Mouse (Mus musculus) yolk sac, embryonic 10.5 days (tissue): Measurements from ENCODE around the gene Tro.

ENCODE experiments used
- DNase-seq: peaks from one replicate; pipeline ENCODE4 v3.0.0-alpha.2; 2017; ENCODE audit warnings: low spot score

Tro gene

DNA sequence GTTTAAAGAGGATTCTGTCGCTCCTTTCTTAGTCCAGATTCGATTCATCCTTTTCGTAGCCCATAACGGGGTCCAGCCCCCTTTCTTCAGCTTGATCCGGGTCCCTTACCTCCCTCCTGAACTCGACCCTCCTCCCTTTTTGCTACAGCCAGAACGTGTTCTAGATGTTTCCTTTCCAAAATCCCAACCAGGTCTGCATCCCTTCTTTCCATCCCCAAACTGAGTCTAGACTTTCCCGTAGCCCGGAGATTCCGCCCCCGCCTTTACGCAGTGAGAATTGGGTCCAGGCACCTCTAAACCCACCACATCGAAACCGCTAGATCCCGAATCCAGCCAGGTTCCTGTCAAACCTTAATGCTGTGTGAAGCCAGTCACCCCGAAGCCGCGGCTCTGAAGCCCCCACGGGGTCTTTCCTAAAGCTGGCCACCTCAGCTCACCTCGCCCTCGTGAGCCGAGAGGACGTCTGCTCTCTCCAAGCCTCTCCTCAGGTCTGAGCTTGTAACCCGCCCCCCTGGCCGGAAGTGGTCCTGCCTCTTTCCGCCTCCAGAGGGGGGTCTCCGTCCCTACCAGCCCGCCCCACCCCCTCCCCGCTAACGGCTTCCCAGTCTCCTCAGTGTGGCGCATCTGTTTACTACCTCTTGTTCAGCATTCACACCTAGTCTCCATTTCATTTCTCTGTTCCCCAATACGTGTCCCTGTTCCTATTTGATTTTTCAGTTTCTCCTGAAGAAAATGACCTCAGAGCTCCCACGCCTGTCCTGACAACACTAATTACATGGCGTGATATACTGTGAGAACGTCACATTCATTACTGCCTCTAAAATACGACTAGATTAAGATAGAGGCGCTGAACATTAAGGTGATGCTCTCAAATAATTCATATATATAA lies at the start of gene Tro:
TSS of gene Tro (minus strand) at position 676 of the 889 bp plus-strand sequence.
- DNase-seq = peak; percentile 39

- DNase-seq = no peak
Measured at GRCm38 (mm10) chrX:150677505-150677904, 20.1 kb upstream of the Tro start.

DNA sequence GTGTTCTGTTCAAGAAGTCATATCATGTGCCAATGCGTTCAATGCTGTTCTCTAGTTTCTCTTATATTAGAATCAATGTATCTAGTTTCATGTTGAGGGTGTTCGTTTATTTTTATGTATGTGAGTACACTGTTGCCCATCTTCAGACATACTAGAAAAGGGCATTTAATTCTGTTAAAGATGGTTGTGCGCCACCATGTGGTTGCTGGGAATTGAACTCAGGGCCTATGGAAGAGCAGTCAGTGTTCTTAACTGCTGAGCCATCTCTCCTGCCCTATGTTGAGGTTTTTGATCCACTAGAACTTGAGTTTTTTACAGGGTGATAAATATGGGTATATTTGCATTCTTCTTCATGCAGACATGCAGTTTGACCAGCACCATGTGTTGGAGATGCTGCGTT lies 5.4 kb upstream of the Tro start:
- DNase-seq = no peak

DNA sequence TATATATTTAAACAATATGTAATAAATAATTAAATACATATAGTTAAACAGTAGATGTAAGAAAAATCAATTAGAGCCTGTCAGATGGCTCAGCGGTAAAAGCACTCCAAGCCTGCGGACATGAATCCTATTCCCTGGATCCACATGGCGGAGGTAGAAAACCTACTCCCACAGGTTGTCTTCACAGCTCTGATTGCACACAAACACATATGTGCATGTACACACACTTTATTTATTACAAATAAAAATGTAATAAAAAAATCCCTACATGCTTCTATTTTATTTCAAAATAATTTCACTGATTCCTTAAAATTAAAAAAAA lies 375 bp upstream of the Tro start:
- no peak for DNase-seq

- peak; percentile 2 for DNase-seq
Measured at GRCm38 (mm10) chrX:150656122-150656907, 1.1 kb downstream of the Tro start.

GRCm38 (mm10) chrX:150636421-150636820 lies 21.0 kb downstream of the Tro start:
- no peak for DNase-seq

GRCm38 (mm10) chrX:150598882-150599281 lies 58.5 kb downstream of the Tro start:
- no peak for DNase-seq
